Mouse (Mus musculus) cerebellum, adult 8-10 months (tissue): ENCODE data around the gene Farp1.

Experiments used
- DNase-seq: peaks from one replicate; pipeline ENCODE4 v3.0.0; 2022

Farp1 gene

GRCm38 (mm10) chr14:121322150-121322549 lies 287.1 kb downstream of the Farp1 start:
- DNase-seq, result no peak

- DNase-seq, result no peak
Measured at GRCm38 (mm10) chr14:121322641-121323040, 287.6 kb downstream of the Farp1 start.

GRCm38 (mm10) chr14:121324521-121325330 lies 289.7 kb downstream of the Farp1 start:
- DNase-seq, result no peak

GRCm38 (mm10) chr14:121326432-121326831 lies 291.4 kb downstream of the Farp1 start:
- DNase-seq, result peak; percentile 25

- no peak for DNase-seq
Measured at GRCm38 (mm10) chr14:121328878-121329277, 293.9 kb downstream of the Farp1 start.

GRCm38 (mm10) chr14:121329401-121330089 lies 294.5 kb downstream of the Farp1 start:
- no peak for DNase-seq

- no peak for DNase-seq
Measured at GRCm38 (mm10) chr14:121330090-121330408, 295.0 kb downstream of the Farp1 start.
